Mouse (Mus musculus): ENCODE measurements around the gene Slc30a5.

DNA sequence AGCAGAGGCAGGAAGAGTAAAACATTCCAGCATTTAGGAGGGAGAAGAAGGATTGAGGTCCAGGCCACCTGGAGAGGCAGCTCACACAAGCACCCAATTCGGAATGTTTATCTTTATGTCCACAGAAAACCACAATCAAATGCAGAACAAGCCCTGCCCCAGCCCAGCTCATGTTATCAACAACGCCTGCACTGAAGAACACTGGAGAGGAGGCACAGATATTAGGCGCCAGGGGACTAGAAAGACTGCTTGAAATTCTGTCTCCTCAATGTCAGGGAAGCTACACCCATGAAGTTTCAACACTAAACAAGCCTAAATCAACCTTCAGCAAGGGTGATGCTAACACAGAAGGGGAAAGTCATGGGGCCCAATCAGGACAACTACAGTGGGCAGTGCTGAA is 55.7 kb downstream of the Slc30a5 start:
- TF ChIP-seq EP300 (IDR thresholded peaks at IDR 0.05; ENCODE audit: low read depth) (peak; percentile 89), CTCF (IDR thresholded peaks at IDR 0.05; ENCODE audit: low read depth) (no peak)
